Mouse (Mus musculus): ENCODE measurements around the gene Olfr358. TPM values are rescaled to one million over a fixed set of nuclear protein-coding genes. Genes with fewer than 3 reads are reported as not detected.

Olfr358 gene
- not detected in 2 replicates for polyA plus RNA-seq (2014; fragmentation: Nextera tagmentation; extraction: Ambion mirVana)

GRCm38 (mm10) chr2:37009235-37009634 lies at the start of gene Olfr358:
TSS of gene Olfr358 (minus strand) at chr2:37009335.
- H3K9me3 ChIP-seq (ENCODE audit: control insufficient read depth, low read length): peaks cover 21% of the 10 kb centered on the region; the same call in 1 of the 2 replicates
- H3K4me2 ChIP-seq (replicated peaks): no peak within 1 kb of the TSS
- ATAC-seq (ENCODE audit: low FRiP score): no peak
- H3K36me3 ChIP-seq (replicated peaks; ENCODE audit: control insufficient read depth, insufficient read depth): no peaks in the 10 kb centered on the region
- H3K4me1 ChIP-seq (replicated peaks; ENCODE audit: control insufficient read depth, insufficient read depth, low read length): no peaks in the 10 kb centered on the region
- no peak within 1 kb of the TSS for H3K4me3 ChIP-seq (replicated peaks; ENCODE audit: low read length)
- H3K9ac ChIP-seq: no peak within 1 kb of the TSS
- H3K27ac ChIP-seq: no peak within 1 kb of the TSS
- no peaks in the 10 kb centered on the region for H3K27me3 ChIP-seq (ENCODE audit: control insufficient read depth, insufficient read depth, low read length)
- no peak for DNase-seq (ENCODE audit: low spot score)

DNA sequence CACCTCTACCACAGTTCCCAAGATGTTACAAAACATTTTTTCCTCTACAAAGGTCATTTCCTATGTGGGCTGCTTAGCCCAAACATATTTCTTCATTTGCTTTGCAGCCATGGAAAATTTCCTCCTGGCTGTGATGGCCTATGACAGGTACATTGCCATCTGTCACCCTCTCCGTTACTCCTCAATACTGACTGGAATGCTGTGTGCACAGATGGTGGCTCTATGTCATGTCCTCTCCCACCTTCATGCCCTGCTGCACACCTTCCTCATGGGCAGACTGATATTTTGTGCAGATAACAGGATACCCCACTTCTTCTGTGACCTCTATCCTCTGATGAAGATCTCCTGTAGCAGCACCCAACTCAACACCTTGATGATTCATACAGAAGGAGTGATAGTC lies 12.1 kb downstream of the Olfr358 start:
- no peak overlapping the region for H3K27ac ChIP-seq
- DNase-seq (ENCODE audit: low spot score) (no peak), ATAC-seq (ENCODE audit: low FRiP score) (no peak)
- H3K4me3 ChIP-seq (replicated peaks; ENCODE audit: low read length): no peak overlapping the region
- no peak overlapping the region for H3K9ac ChIP-seq
- H3K9me3 ChIP-seq (ENCODE audit: control insufficient read depth, low read length): peaks cover 26% of the 10 kb centered on the region; the same call in 1 of the 2 replicates
- whole genome bisulfite sequencing: 87% methylated on average over 1 of the region's 1 CpGs
- H3K36me3 ChIP-seq (replicated peaks; ENCODE audit: control insufficient read depth, insufficient read depth): no peaks in the 10 kb centered on the region
- H3K4me1 ChIP-seq (replicated peaks; ENCODE audit: control insufficient read depth, insufficient read depth, low read length): no peaks in the 10 kb centered on the region
- no peaks in the 10 kb centered on the region for H3K27me3 ChIP-seq (ENCODE audit: control insufficient read depth, insufficient read depth, low read length)
- no peak overlapping the region for H3K4me2 ChIP-seq (replicated peaks)

DNA sequence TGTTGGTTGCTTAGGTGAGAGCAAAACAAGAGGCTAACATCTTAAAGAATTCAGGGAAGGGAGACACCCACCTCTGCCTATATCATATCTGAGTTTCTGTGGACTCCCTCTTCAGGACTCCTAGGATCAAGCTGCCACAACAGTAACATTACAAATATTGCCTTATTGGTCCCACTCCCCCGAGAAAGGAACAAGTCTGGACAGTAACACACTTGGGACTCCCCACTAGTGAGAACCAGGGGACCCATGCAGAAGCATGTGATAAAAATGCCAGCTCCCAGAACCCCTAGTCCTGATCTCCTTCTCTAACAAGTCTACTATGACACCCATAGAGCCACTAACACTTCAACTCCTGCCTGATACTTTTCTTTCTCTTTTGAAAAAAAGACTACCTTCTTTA lies 15.6 kb downstream of the Olfr358 start, which contains the start of gene Olfr357:
Olfr357 (plus strand) TSS at position 301 of the 400 bp plus-strand sequence.
- no peak within 1 kb of the TSS for H3K4me2 ChIP-seq (replicated peaks)
- no peak within 1 kb of the TSS for H3K27ac ChIP-seq
- H3K9ac ChIP-seq: no peak within 1 kb of the TSS
- ATAC-seq (ENCODE audit: low FRiP score) (no peak), DNase-seq (ENCODE audit: low spot score) (no peak)
- H3K4me3 ChIP-seq (replicated peaks; ENCODE audit: low read length): no peak within 1 kb of the TSS
- H3K9me3 ChIP-seq (ENCODE audit: control insufficient read depth, low read length): peaks cover 25% of the 10 kb centered on the region; the same call in 1 of the 2 replicates
- no peaks in the 10 kb centered on the region for H3K4me1 ChIP-seq (replicated peaks; ENCODE audit: control insufficient read depth, insufficient read depth, low read length)
- 59% methylated on average over 1 of the region's 1 CpGs for WGBS
- no peaks in the 10 kb centered on the region for H3K27me3 ChIP-seq (ENCODE audit: control insufficient read depth, insufficient read depth, low read length)
- H3K36me3 ChIP-seq (replicated peaks; ENCODE audit: control insufficient read depth, insufficient read depth): no peaks in the 10 kb centered on the region

Other genes with a start within 250 kb of the Olfr358 start
- not detected in 2 replicates for gene Olfr348, start 225.1 kb downstream of the Olfr358 start, polyA plus RNA-seq (2014; fragmentation: Nextera tagmentation; extraction: Ambion mirVana)
- not detected in 2 replicates for gene Olfr50, start 218.8 kb downstream of the Olfr358 start, polyA plus RNA-seq (2014; fragmentation: Nextera tagmentation; extraction: Ambion mirVana)
- gene Olfr3, start 192.3 kb downstream of the Olfr358 start, polyA plus RNA-seq (2014; fragmentation: Nextera tagmentation; extraction: Ambion mirVana): not detected in 2 replicates
- not detected in 2 replicates for gene Olfr350, start 163.0 kb downstream of the Olfr358 start, polyA plus RNA-seq (2014; fragmentation: Nextera tagmentation; extraction: Ambion mirVana)
- not detected in 2 replicates for gene Olfr351, start 146.7 kb downstream of the Olfr358 start, polyA plus RNA-seq (2014; fragmentation: Nextera tagmentation; extraction: Ambion mirVana)
- gene Olfr352, start 140.9 kb downstream of the Olfr358 start, polyA plus RNA-seq (2014; fragmentation: Nextera tagmentation; extraction: Ambion mirVana): not detected in 2 replicates
- gene Olfr353, start 116.4 kb downstream of the Olfr358 start, polyA plus RNA-seq (2014; fragmentation: Nextera tagmentation; extraction: Ambion mirVana): not detected in 2 replicates
- gene Olfr354, start 103.7 kb downstream of the Olfr358 start, polyA plus RNA-seq (2014; fragmentation: Nextera tagmentation; extraction: Ambion mirVana): not detected in 2 replicates
- not detected in 2 replicates for gene Olfr355, start 80.4 kb downstream of the Olfr358 start, polyA plus RNA-seq (2014; fragmentation: Nextera tagmentation; extraction: Ambion mirVana)
- not detected in 2 replicates for gene Olfr356, start 72.2 kb downstream of the Olfr358 start, polyA plus RNA-seq (2014; fragmentation: Nextera tagmentation; extraction: Ambion mirVana)
- gene Olfr357, start 15.5 kb downstream of the Olfr358 start, polyA plus RNA-seq (2014; fragmentation: Nextera tagmentation; extraction: Ambion mirVana): not detected in 2 replicates
- not detected in 2 replicates for gene Olfr360, start 56.4 kb upstream of the Olfr358 start, polyA plus RNA-seq (2014; fragmentation: Nextera tagmentation; extraction: Ambion mirVana)
- not detected in 2 replicates for gene Olfr361, start 80.0 kb upstream of the Olfr358 start, polyA plus RNA-seq (2014; fragmentation: Nextera tagmentation; extraction: Ambion mirVana)
- not detected in 2 replicates for gene Olfr362, start 108.6 kb upstream of the Olfr358 start, polyA plus RNA-seq (2014; fragmentation: Nextera tagmentation; extraction: Ambion mirVana)
- gene Olfr364-ps1, start 130.0 kb upstream of the Olfr358 start, polyA plus RNA-seq (2014; fragmentation: Nextera tagmentation; extraction: Ambion mirVana): not detected in 2 replicates
- gene Olfr365, start 178.9 kb upstream of the Olfr358 start, polyA plus RNA-seq (2014; fragmentation: Nextera tagmentation; extraction: Ambion mirVana): not detected in 2 replicates
- gene Olfr366, start 202.2 kb upstream of the Olfr358 start, polyA plus RNA-seq (2014; fragmentation: Nextera tagmentation; extraction: Ambion mirVana): not detected in 2 replicates

Data from hindbrain, embryonic 14.5 days (tissue).